ENCODE assay signal across 18 mouse cellular contexts in genomic region chr11:74661641-74662040, GRCm38 (mm10).
"Had no signal": no experiment of that assay in that cellular context is flagged by ENCODE, and none has a peak within 500 bp of the region (broad histone marks: within the 10 kb centered on the region; RNA-seq: fewer than 3 reads in every experiment).

No protein-coding gene starts in this region.

- H3K4me1 ChIP-seq: liver, embryonic 13.5 days; liver, embryonic 15.5 days; midbrain, embryonic 10.5 days; midbrain, embryonic 12.5 days; neural tube, embryonic 13.5 days; neural tube, embryonic 15.5 days; stomach, embryonic 15.5 days had no signal

- DNase-seq: liver, embryonic 13.5 days; lung, adult 18-20 months; lung, embryonic 14.5 days; lung, postnatal 10 days; lung, postnatal 4 days; midbrain, embryonic 14.5 days; right cerebral cortex, postnatal 14 days; thymus, adult 18-20 months; thymus, postnatal 14 days; thymus, postnatal 36 days had no signal

- H3K27ac ChIP-seq: liver, embryonic 13.5 days; liver, embryonic 15.5 days; midbrain, embryonic 10.5 days; midbrain, embryonic 12.5 days; neural tube, embryonic 13.5 days; neural tube, embryonic 15.5 days; stomach, embryonic 15.5 days had no signal

- H3K4me3 ChIP-seq: liver, embryonic 13.5 days; liver, embryonic 15.5 days; midbrain, embryonic 10.5 days; midbrain, embryonic 12.5 days; myocyte; neural tube, embryonic 13.5 days; neural tube, embryonic 15.5 days; stomach, embryonic 15.5 days had no signal

- ATAC-seq: midbrain, embryonic 16.5 days had no signal

- H3K9me3 ChIP-seq: liver, embryonic 15.5 days; neural tube, embryonic 13.5 days; neural tube, embryonic 15.5 days; stomach, embryonic 15.5 days had no signal

- H3K9ac ChIP-seq: liver, embryonic 13.5 days; liver, embryonic 15.5 days; lung, embryonic 14.5 days; midbrain, embryonic 12.5 days; neural tube, embryonic 13.5 days; neural tube, embryonic 15.5 days; stomach, embryonic 15.5 days had no signal

- H3K27me3 ChIP-seq: liver, embryonic 13.5 days; liver, embryonic 15.5 days; midbrain, embryonic 12.5 days; neural tube, embryonic 13.5 days; neural tube, embryonic 15.5 days; stomach, embryonic 15.5 days had no signal

- H3K4me2 ChIP-seq: liver, embryonic 13.5 days; liver, embryonic 15.5 days; lung, embryonic 14.5 days; midbrain, embryonic 12.5 days; neural tube, embryonic 13.5 days; neural tube, embryonic 15.5 days; stomach, embryonic 15.5 days had no signal
